Mouse (Mus musculus) C2C12 (cell line): ENCODE results near the gene Kctd3. TPM values are rescaled to one million over a fixed set of nuclear protein-coding genes. Genes with fewer than 3 reads are reported as not detected.

Experiments used
- H3K27me3 ChIP-seq: one replicate; pipeline ENCODE4 v1.6.1; 2011; ENCODE audit not compliant: control insufficient read depth, insufficient read depth, insufficient read length
- H3K36me3 ChIP-seq: one replicate; pipeline ENCODE4 v1.6.1; 2011; ENCODE audit not compliant: control insufficient read depth, insufficient read depth
- H3K4me3 ChIP-seq: one replicate; pipeline ENCODE4 v1.5.1; 2011; ENCODE audit warnings: mild to moderate bottlenecking, control low read depth; ENCODE audit not compliant: poor library complexity, insufficient read depth, severe bottlenecking
- H3K79me2 ChIP-seq: one replicate; pipeline ENCODE4 v1.6.1; 2011; ENCODE audit not compliant: control insufficient read depth, insufficient read depth
- H3K79me3 ChIP-seq: one replicate; pipeline ENCODE4 v1.6.1; 2011; ENCODE audit warnings: low read depth, control low read depth
- H3ac ChIP-seq: one replicate; pipeline ENCODE3; 2011; ENCODE audit warnings: low read depth; ENCODE audit not compliant: control insufficient read depth, insufficient read length
- CEBPB ChIP-seq: IDR thresholded peaks from one replicate; pipeline ENCODE4 v1.6.1; 2011; ENCODE audit warnings: low read depth, mild to moderate bottlenecking, control low read depth, moderate library complexity
- CTCF ChIP-seq: IDR thresholded peaks from one replicate; pipeline ENCODE4 v1.5.1; 2011; ENCODE audit not compliant: control insufficient read depth, insufficient read depth, insufficient read length
- FOSL1 ChIP-seq: IDR thresholded peaks from one replicate; pipeline ENCODE4 v1.8.0; 2011; ENCODE audit warnings: mild to moderate bottlenecking, low read length; ENCODE audit not compliant: poor library complexity, insufficient read depth, severe bottlenecking
- MAX ChIP-seq: IDR thresholded peaks from one replicate; pipeline ENCODE4 v1.6.1; 2011; ENCODE audit warnings: mild to moderate bottlenecking, control low read depth
- MYOD1 ChIP-seq: IDR thresholded peaks from one replicate; pipeline ENCODE4 v1.6.1; 2011; ENCODE audit warnings: low read depth; ENCODE audit not compliant: control insufficient read depth, insufficient read length
- MYOG ChIP-seq: IDR thresholded peaks from one replicate; pipeline ENCODE4 v1.6.1; 2011; ENCODE audit not compliant: control insufficient read depth, insufficient read length; ENCODE audit errors: extremely low read depth
- USF1 ChIP-seq: IDR thresholded peaks from one replicate; pipeline ENCODE4 v1.6.1; 2011; ENCODE audit warnings: low read depth, mild to moderate bottlenecking, control low read depth, moderate library complexity
- polyA plus RNA-seq: library from polyadenylated mRNA; unstranded; fragments of >200 nt; fragmentation: generic; extraction: Trizol; gene quantifications from one replicate; pipeline ENCODE4 v1.2.1, GENCODE M21; 2012; ENCODE audit warnings: missing spikeins

Kctd3 gene
- polyA plus RNA-seq, 1 experiment, result 19.0 TPM

DNA sequence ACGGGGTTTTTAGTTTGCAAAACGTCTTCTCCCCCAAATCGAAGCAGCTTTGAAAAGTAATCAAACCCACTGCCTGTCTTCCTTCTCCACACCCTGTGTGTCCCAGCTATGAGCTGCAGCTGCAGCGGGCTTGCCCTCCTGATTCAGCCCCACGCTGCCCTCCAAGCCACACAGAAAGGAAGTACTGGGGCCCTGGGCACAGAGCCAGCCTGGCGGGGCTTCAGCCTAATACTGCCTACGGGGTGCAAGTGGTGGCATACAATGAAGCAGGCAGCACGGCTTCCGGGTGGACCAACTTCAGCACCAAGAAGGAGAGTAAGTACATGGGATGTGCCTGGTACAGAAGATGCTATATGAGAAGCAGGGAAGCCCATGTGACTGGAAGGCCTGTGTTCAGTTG, 59.4 kb downstream of the Kctd3 start:
- no peaks in the 10 kb centered on the region for H3K79me2 ChIP-seq
- no peak for TF ChIP-seq MAX
- no peak for TF ChIP-seq CTCF
- TF ChIP-seq USF1, result no peak
- no peak for TF ChIP-seq MYOD1
- TF ChIP-seq CEBPB, result no peak
- no peak for TF ChIP-seq MYOG
- TF ChIP-seq FOSL1, result no peak
- H3K79me3 ChIP-seq, result no peaks in the 10 kb centered on the region
- H3ac ChIP-seq, result no peak overlapping the region
- no peaks in the 10 kb centered on the region for H3K36me3 ChIP-seq
- no peak overlapping the region for H3K4me3 ChIP-seq
- H3K27me3 ChIP-seq, result no peaks in the 10 kb centered on the region

DNA sequence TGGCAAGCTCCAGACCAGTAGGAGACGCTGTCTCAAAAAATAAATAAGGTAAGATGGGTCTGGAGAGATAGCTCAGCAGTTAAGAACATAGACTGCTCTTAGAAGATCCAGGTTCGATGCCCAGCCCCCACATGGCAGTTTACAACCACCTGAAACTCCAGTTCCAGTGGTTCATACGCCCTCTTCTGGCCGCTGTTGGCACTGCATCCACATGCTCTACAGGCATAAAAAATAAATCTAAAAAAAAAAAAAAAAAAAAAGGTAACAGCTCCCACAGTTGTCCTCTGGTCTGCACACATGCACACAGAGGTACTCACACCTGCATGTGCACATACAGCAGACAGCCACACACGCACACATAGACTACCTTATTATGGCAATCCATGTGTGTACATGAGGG, 59.8 kb downstream of the Kctd3 start:
- Histone ChIP-seq H3K36me3 (no peaks in the 10 kb centered on the region), H3K4me3 (no peak overlapping the region), H3ac (no peak overlapping the region), H3K27me3 (no peaks in the 10 kb centered on the region), H3K79me2 (no peaks in the 10 kb centered on the region), H3K79me3 (no peaks in the 10 kb centered on the region)
- TF ChIP-seq FOSL1 (no peak), CTCF (no peak), CEBPB (no peak), MYOG (no peak), MAX (no peak), USF1 (no peak), MYOD1 (no peak)

DNA sequence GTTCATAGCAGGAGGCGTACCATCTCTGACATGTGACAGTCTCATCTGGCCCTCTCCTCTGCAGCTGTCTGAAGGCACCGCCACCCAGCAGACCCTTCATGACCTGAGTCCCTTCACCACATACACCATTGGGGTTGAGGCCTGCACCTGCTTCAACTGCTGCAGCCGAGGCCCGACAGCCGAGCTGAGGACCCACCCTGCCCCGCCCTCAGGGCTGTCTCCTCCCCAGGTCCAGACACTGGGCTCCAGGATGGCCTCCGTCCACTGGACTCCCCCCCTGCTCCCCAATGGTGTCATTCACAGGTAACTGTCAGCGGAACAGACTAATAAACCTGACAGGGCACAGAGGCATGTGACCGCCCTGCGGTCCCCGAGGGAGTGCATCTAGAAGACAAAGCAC, 60.8 kb downstream of the Kctd3 start:
- no peaks in the 10 kb centered on the region for H3K79me2 ChIP-seq
- no peaks in the 10 kb centered on the region for H3K36me3 ChIP-seq
- H3ac ChIP-seq, result no peak overlapping the region
- H3K27me3 ChIP-seq, result no peaks in the 10 kb centered on the region
- H3K4me3 ChIP-seq, result no peak overlapping the region
- H3K79me3 ChIP-seq, result no peaks in the 10 kb centered on the region
- TF ChIP-seq MAX, result no peak
- no peak for TF ChIP-seq MYOD1

DNA sequence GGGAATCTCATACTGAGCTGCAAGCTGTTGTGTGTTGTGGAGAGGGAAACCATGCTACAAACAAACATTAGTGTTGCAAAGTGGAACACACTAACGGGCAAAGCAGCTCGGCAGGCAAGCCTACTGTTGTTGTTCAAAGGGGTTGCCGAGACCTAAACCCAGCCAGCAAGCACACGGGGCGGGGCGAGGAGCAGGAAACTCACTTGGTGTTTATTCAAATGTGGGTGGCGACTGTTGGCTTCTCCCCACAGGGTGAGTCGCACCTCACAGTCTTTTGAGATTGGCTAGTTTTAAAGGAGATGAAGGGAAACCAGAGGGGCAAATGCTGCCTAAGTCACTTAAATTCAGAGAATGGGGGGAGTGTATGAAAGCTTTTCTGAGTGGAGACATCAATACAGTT, 62.3 kb downstream of the Kctd3 start:
- H3K4me3 ChIP-seq, result no peak overlapping the region
- H3K27me3 ChIP-seq, result no peaks in the 10 kb centered on the region
- H3ac ChIP-seq, result no peak overlapping the region
- H3K79me2 ChIP-seq, result no peaks in the 10 kb centered on the region
- no peaks in the 10 kb centered on the region for H3K79me3 ChIP-seq
- H3K36me3 ChIP-seq, result no peaks in the 10 kb centered on the region
- TF ChIP-seq FOSL1 (no peak), MYOD1 (no peak), USF1 (no peak), MAX (no peak)

GRCm38 (mm10) chr1:188937246-188937780, 70.3 kb downstream of the Kctd3 start:
- Histone ChIP-seq H3ac (no peak overlapping the region), H3K79me2 (no peaks in the 10 kb centered on the region), H3K36me3 (no peaks in the 10 kb centered on the region), H3K79me3 (no peaks in the 10 kb centered on the region), H3K27me3 (no peaks in the 10 kb centered on the region), H3K4me3 (no peak overlapping the region)
- TF ChIP-seq MAX, result no peak
- TF ChIP-seq MYOG, result no peak
- TF ChIP-seq CEBPB, result no peak
